Mouse (Mus musculus) frontal cortex, postnatal 25 days (tissue): ENCODE measurements around the gene Wnt6.

Experiments
- DNase-seq, 2 experiments: peaks; one replicate each; pipeline ENCODE4 v3.0.0; 2022; ENCODE audit warnings: low spot score in 2 of 2

Wnt6 gene

DNA sequence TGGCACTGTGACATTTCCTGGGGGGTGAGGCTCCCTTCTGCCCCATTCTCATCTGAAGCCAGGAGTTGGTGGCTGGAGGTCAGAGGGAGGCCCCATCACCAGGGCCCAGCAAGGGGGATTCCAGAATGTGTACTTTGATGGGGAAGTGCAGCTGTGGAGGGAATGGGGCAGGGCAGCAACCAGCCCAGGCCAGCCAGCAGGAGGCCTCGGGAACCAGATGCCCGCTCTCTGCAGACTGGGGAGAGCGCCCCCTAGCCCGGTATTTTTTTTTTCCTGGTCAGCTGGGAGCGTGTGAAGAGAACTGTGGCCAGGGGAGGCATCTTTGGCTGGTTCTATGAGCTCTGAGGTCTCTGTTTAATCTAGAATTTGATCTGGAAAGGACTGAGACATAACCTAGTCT lies 4.1 kb downstream of the Wnt6 start:
- DNase-seq, result no peak

DNA sequence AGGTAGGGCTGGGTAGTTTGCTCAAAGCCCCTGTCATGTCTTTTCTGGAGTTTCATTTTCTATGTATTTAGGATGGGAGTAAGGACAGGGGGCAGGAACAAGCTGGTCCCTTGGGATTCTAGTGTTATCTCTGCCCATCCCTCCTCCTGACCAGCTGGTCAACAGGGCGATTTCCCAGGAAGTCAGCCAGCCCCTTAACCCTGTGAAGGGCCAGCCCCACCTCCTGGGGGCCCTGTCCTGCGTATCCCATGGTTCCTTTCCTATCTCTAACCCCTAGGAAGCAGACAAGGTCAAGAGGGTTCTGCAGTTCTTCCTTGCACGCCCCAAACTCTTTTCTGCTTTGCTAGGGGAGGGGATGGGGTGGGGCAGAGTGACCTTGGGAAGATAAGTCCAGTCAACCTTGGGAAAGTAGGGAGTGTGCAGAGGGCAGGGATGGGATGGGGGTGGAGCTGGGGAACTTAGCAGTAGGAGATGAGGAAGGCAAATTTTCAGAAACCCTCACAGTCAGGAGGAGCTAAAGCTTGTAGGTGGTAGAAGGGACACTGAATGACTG lies 7.3 kb downstream of the Wnt6 start:
- no peak for DNase-seq

DNA sequence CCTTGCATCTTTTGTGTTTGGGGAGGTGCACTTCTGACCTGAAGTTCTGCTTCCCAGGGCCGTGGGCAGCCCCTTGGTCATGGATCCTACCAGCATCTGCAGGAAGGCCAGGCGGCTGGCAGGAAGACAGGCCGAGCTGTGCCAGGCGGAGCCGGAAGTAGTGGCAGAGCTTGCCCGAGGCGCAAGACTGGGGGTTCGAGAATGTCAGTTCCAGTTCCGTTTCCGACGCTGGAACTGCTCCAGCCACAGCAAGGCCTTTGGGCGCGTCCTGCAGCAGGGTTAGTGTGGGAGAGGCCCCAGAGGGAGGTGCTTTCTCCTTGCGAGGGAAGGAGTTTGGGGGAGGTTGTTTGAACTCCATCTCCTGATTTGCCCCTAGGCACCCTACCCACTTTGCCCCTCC lies 10.4 kb downstream of the Wnt6 start:
- no peak for DNase-seq

DNA sequence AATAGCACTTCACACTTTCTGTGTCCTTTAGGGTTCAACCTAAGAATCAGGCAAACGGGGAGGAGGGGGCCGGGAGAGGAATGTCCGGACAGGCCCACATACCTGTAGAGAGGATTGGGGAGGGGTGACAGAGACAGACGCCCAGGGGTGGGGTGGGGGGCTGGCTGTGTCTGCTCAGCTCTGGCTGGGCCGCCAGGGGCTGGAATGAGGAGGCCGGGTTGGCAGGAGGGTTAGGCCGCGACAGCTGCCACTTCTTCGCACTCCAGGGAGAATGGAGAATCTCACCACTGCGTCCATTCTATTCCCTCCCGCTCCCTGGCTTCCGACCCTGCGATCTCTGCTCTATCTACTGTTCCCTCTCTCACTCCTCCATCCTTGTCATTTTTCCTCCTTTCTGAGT lies 11.9 kb downstream of the Wnt6 start:
- DNase-seq, result no peak

- DNase-seq, result no peak
Observed at GRCm38 (mm10) chr1:74784041-74784759, 12.5 kb downstream of the Wnt6 start.

GRCm38 (mm10) chr1:74787846-74788245 lies 16.2 kb downstream of the Wnt6 start:
- peak; percentile 74 to 80 for DNase-seq

GRCm38 (mm10) chr1:74788603-74789176 lies 17.0 kb downstream of the Wnt6 start:
- no peak for DNase-seq

DNA sequence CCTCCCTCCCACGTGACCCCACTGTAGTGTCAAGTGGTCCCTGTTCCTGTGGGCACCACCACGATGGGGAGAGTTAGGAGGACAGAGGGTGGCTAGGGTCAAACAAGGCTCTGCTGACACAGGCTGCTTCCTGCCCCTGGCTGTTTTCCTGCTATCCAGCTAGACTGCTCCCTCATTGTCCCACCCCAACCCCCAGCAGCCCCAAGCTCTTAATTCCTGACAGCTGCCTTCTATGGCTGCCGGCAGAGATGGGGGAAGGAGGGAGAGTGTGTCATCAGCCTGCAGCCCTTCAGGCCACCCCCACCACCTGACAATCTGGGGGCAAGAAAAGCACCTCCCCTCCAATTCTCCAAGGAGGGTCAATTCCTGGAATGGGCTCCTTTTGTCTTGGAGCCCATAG lies 18.4 kb downstream of the Wnt6 start:
- DNase-seq, result no peak

DNA sequence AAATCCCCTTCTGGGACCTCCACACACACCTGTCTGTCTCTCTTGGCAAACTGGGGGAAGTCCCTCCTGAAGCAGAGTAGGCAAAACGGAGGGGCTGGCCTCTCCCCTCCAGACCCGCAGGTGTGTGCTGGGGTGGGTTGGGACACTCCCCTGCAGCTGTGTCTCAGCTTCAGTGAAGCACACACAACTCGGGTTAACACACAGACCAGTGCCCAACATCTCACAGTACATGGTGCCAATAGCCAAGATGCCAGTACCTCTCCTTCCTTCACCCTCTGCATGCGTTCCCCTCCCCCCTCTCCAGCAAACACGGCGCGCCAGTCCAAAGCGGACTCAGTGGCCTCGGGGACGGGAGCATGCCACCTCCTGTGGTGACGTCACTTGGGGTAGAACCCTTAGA lies 19.6 kb downstream of the Wnt6 start, which contains the start of gene Wnt10a:
Wnt10a (plus strand) TSS at position 268 of the 400 bp plus-strand sequence.
- DNase-seq, result no peak

DNA sequence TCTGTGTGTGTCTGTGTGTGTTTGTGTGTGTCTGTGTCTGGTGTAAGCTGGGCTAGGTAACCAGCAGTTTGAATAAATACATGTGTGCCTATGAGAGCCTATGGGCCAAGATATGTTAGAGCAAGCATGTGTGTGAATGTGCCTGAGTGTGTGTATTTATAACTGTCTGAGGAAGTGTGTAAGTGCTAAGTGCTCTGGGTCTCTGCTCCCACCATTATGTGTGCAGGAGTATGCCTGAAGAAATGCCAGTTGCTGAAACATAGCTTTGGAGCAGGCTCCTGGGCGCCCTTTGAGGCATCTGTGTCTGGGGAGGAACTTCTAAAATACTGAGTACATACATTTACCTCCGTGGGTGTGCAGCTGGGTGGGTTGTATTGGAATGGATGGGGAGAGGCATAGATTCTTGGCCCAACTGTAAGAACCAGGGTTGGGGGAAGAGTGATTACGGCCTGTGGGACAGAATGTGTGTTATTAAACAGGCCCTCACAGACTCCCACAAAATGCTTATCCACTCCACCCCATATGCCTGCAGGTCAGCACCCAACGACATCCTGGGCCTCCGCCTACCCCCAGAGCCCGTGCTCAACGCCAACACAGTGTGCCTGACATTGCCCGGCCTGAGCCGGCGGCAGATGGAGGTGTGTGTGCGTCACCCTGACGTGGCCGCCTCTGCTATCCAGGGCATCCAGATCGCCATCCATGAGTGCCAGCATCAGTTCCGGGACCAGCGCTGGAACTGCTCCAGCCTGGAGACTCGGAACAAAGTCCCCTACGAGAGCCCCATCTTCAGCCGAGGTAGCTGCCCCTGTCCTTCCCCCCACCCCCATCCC lies 21.4 kb downstream of the Wnt6 start:
- no peak for DNase-seq

DNA sequence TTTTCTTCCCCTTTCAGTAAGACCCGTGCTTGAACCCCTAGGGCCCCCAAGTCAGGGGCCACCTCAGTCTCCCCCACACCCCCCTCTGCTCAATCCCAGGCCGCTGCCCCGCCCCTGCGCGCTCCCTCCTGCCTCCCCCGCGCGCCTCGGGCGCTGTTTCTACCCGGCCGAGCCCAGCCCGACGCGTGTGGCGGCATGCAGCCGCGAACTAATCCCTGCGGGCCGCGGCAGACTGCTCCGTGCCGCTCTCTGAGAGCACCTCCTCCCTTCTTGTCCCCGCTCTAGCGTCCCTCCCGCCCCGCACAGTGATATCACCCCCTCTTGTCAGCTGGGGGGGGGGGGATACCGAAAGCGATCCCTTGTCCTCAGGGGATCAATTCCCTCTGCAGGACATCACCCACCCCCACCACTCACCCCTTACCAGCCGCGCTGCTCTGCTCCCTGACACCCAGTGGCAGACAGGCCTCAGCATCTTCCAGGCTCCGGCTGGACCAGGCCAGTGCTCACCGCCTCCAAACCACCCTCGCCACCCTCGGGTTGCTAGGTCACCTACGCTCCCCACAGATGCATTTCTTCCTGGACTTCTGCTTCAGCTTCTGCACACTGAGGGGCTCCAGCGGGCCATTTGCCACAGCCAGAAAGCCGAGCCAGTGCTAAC lies 22.9 kb downstream of the Wnt6 start:
- DNase-seq, result no peak

- no peak for DNase-seq
Observed at GRCm38 (mm10) chr1:74795145-74795529, 23.4 kb downstream of the Wnt6 start.

DNA sequence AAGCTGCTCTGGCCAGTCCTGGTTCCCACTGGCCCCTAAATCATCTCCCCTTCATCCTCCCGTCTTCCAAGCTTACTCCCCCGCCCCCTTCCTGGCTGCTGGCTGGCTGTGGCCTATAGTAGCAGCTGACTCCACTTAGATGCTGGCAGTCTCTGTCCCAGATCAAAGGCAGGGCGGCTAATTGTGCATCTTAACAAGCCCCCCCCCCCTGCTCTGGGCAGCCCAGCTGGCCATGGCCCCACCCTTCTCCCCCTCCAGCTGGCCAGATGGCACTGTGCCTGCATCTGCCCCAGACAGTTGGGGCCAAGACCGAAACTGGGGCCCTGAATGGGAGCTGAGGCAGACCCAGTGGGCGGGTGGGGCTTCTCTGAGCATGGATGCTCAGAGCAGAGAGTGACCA lies 25.8 kb downstream of the Wnt6 start:
- DNase-seq, result no peak

- peak in 1 of 2 experiments; percentile 32 for DNase-seq
Observed at GRCm38 (mm10) chr1:74800424-74800888, 28.8 kb downstream of the Wnt6 start.

- DNase-seq, result no peak
Observed at GRCm38 (mm10) chr1:74801631-74802140, 30.0 kb downstream of the Wnt6 start.

DNA sequence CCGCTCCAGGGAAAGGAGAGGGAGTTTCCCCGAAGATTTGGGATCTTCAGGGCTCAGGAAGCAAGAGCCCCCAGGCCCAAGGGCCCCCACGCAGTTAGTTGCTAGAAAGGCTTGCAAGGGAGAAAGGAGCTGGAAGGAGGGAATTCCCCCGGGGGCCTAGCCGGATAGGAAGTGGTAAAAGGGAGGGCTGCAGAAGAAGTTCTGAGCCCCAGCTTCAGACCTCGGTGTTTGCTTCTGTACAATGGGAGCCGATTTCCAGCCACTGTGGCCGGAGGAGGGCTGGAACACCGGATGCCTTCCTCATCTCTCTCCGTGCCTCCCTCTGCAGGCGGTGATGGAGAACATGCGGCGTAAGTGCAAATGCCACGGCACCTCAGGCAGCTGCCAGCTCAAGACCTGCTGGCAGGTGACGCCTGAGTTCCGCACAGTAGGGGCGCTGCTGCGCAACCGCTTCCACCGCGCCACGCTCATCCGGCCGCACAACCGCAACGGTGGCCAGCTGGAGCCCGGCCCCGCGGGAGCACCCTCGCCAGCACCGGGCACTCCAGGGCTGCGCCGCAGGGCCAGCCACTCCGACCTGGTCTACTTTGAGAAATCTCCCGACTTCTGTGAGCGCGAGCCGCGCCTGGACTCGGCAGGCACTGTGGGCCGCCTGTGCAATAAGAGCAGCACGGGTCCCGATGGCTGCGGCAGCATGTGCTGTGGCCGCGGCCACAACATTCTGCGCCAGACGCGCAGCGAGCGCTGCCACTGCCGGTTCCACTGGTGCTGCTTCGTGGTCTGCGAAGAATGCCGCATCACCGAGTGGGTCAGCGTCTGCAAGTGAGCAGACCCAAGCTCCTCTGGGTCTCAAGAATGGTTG lies 31.3 kb downstream of the Wnt6 start:
- peak; percentile 56 to 64 for DNase-seq

DNA sequence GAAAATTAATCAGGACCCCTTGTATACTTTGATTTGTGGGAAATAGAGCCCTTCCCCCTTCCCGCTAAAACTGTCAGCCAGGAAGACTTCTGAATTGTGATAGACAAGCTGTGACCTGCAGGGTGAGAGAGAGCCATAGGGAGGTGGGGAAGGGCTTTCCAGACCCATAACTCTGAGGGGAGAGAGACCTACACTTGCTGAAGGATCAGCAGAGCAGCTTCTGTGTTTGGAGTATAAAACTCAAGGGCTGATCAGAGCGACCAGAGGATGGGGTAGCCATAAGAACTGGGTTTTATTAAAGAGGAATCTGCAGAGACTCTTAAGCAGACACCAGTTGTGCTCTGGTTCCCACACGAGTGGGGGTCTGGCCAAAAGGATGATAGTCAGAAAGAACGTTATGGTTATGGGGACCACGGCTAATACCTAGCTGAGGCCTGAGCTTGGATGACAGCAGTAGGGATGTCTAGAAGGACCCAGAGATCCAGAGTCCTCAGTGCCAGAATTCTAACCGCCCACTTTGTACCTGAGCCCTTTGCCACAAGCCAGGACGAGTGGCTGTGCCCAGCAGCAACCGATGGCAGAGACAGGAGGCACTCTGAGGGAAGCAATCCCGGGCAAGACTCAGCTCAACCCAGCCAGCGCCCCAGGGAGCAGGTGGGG lies 32.6 kb downstream of the Wnt6 start:
- no peak for DNase-seq

DNA sequence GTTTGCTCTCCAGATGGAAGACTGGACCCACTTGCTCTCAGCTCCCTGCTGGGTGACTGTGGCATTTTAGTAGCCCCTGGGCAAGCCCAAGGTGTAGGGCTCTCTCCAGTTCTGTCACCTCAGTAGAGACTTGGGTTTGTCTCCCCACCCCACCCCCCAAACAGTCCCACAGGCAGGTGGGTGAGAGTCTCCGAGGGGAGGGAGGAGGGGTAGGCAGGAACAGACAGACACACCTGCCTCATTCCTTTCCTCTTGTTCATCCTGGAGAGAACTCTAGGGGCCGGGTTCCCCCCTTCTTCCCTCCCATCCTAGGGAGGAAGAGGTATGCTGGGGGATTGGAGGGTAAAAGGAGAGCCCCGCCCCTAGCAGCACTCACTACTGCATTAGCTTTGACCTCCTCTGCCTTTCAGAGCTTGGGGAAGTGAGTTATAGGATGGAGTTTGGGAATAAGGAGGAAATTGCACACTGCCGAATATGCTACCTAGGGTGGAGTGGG lies 33.7 kb downstream of the Wnt6 start:
- no peak for DNase-seq

- DNase-seq, result no peak
Observed at GRCm38 (mm10) chr1:74805843-74806242, 34.2 kb downstream of the Wnt6 start.
